Mouse (Mus musculus): ENCODE data around the gene Zzz3.

- TF ChIP-seq CTCF (IDR thresholded peaks at IDR 0.05; ENCODE audit: extremely low read depth, insufficient read length, insufficient replicate concordance, low read depth, low read length), result no peak
- TF ChIP-seq POLR2A (IDR thresholded peaks at IDR 0.05; ENCODE audit: low read depth, low read length), result no peak
These were observed 42.8 kb downstream of the Zzz3 start for GRCm38 (mm10) chr3:152438068-152438467.
